Mouse (Mus musculus): ENCODE data around the gene Trpc4. TPM values are rescaled to one million over a fixed set of nuclear protein-coding genes. Genes with fewer than 3 reads are reported as not detected.

Trpc4 gene
- polyA plus RNA-seq, 1 experiment: not detected

DNA sequence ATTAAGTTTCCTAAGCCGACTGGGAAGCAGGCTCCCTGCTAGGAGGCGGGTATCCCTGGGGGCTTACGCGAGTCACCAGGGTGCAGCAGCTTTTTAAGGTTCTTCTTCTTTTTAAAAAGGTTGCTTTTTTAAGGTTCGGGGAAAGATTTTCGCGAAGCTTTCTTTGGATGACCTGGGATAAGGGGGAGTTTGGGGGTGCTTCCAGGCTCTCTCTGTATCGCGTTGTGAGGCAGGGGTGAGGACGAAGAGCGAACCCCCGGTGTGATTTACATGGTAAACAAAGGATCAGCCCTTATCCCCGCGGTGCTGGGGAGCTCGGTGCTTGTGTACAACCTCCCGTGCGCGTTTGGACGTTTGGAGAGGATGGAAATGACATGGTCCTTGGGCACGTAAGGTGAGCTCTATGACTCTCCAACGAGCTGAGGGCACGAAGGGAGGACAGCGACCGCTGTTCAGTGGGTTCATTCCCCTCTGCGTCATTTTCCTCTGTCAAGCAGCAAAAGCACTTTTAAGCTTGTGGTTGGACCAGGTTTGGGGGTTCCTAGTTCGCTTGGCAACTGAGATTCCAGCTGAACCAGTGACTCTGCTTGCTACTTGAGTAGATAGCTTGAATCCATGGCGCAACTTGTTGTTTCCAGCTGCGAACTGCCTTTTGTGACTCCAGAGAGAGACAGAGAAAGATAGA, 623 bp downstream of the Trpc4 start:
- Histone ChIP-seq H3K27ac (ENCODE audit: insufficient read depth, low read length) (no peak overlapping the region), H3K4me1 (ENCODE audit: control insufficient read depth, insufficient read depth, low read length) (peaks cover 2% of the 10 kb centered on the region), H3K9ac (ENCODE audit: low read depth, poor library complexity, severe bottlenecking) (no peak overlapping the region; the same call in 1 of the 2 replicates)

DNA sequence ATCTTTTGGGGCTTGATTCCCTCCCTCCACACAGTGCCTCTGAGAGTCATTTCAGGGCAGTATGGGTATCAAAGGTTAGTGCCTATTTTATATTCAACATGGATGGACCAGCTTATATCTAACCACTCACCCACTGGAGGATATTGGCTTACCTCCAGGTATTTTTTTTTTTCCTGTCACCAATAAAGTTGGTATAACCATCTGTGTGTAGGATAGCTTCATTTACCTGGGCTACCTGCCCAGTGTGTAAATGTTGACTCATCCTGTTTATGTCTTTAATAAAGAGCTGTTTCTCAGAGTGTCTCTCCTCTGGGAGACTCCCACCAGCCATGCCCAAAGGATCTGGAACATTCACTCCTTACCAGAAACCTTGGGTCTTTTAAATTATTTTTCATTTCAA, 14.9 kb downstream of the Trpc4 start:
- Histone ChIP-seq H3K27ac (ENCODE audit: insufficient read depth, low read length) (no peak overlapping the region), H3K36me3 (ENCODE audit: control insufficient read depth, insufficient read depth, low read length, poor library complexity, severe bottlenecking) (no peaks in the 10 kb centered on the region), H3K27me3 (ENCODE audit: control insufficient read depth, insufficient read depth, low read length, poor library complexity, severe bottlenecking) (no peaks in the 10 kb centered on the region), H3K4me3 (ENCODE audit: low read depth, low read length) (no peak overlapping the region), H3K9ac (ENCODE audit: low read depth, poor library complexity, severe bottlenecking) (no peak overlapping the region), H3K4me1 (ENCODE audit: control insufficient read depth, insufficient read depth, low read length) (no peaks in the 10 kb centered on the region), H3K9me3 (replicated peaks; ENCODE audit: control insufficient read depth, insufficient read depth, low read length, poor library complexity, severe bottlenecking) (no peaks in the 10 kb centered on the region)
- TF ChIP-seq CTCF (IDR thresholded peaks at IDR 0.05; ENCODE audit: low read depth, low read length) (no peak), EP300 (IDR thresholded peaks at IDR 0.05; ENCODE audit: insufficient read depth, low read depth, low read length) (no peak)

More for the DNA sequence above, 623 bp downstream of the Trpc4 start:
- no peak for TF ChIP-seq POLR2A (IDR thresholded peaks at IDR 0.05; ENCODE audit: insufficient read depth, low read length)
- no peak for TF ChIP-seq EP300 (IDR thresholded peaks at IDR 0.05; ENCODE audit: insufficient read depth, low read depth, low read length)
- TF ChIP-seq CTCF (IDR thresholded peaks at IDR 0.05; ENCODE audit: low read depth, low read length): no peak
- Histone ChIP-seq H3K36me3 (ENCODE audit: control insufficient read depth, insufficient read depth, low read length, poor library complexity, severe bottlenecking) (no peaks in the 10 kb centered on the region), H3K4me3 (ENCODE audit: low read depth, low read length) (peak overlapping the region; percentile 53), H3K27me3 (ENCODE audit: control insufficient read depth, insufficient read depth, low read length, poor library complexity, severe bottlenecking) (peaks cover 2% of the 10 kb centered on the region; the same call in 1 of the 2 replicates), H3K9me3 (replicated peaks; ENCODE audit: control insufficient read depth, insufficient read depth, low read length, poor library complexity, severe bottlenecking) (no peaks in the 10 kb centered on the region)

DNA sequence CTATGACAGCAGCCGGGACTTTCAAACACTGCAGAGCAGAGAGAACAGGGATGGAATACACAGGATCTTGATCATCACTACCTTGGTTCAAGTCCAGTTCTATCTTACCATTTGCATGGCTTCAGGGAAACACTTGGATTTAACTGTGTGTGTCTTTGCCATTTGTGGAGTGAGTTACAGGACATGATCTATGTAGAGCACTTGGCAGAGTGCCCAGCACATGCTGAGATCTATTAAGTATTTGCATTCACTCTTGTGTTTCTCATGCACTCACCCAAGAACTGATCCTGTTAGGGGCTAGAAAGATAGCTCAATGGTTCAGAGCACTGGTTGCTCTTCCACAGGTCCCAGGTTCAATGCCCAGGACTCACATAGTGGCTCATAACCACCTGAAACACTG, 21.5 kb downstream of the Trpc4 start:
- Histone ChIP-seq H3K36me3 (ENCODE audit: control insufficient read depth, insufficient read depth, low read length, poor library complexity, severe bottlenecking) (no peaks in the 10 kb centered on the region), H3K27me3 (ENCODE audit: control insufficient read depth, insufficient read depth, low read length, poor library complexity, severe bottlenecking) (no peaks in the 10 kb centered on the region), H3K4me1 (ENCODE audit: control insufficient read depth, insufficient read depth, low read length) (no peaks in the 10 kb centered on the region), H3K4me3 (ENCODE audit: low read depth, low read length) (no peak overlapping the region), H3K27ac (ENCODE audit: insufficient read depth, low read length) (no peak overlapping the region), H3K9ac (ENCODE audit: low read depth, poor library complexity, severe bottlenecking) (no peak overlapping the region), H3K9me3 (replicated peaks; ENCODE audit: control insufficient read depth, insufficient read depth, low read length, poor library complexity, severe bottlenecking) (no peaks in the 10 kb centered on the region)
- no peak for TF ChIP-seq POLR2A (IDR thresholded peaks at IDR 0.05; ENCODE audit: insufficient read depth, low read length)
- TF ChIP-seq CTCF (IDR thresholded peaks at IDR 0.05; ENCODE audit: low read depth, low read length): no peak
- no peak for TF ChIP-seq EP300 (IDR thresholded peaks at IDR 0.05; ENCODE audit: insufficient read depth, low read depth, low read length)

DNA sequence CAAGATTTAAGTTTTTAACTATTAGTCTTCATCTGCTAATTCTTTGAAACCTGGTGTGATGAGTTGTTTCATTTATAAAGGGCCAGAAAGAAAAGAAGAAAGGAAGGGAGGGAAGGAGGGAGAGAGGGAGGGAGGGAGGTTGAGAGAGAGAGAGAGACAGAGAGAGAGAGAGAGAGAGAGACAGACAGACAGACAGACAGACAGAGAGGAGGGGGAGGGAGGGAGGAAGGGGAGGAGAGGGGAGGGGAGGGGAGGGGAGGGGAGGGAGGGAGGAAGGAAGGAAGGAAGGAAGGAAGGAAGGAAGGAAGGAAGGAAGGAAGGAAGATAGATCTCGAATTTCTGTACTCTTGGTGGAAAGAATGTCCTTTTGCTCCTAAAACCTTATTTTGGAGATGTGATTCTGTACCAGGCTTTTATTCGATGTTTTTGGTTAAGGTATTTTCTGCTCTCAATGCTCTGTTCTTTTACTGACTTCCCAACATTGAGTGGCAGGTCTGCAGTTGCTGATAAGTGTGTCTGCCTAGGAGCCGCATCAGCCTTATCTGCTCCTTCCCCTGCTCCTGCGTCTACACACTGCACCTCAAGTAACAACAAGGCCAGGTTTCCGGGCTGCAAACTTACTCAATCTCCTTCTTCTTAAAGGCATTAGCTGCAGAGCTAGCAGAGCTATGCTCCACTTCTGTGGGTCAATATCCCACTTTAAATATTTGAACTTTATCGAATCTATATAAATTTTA, 35.3 kb downstream of the Trpc4 start:
- no peaks in the 10 kb centered on the region for H3K27me3 ChIP-seq (ENCODE audit: control insufficient read depth, insufficient read depth, low read length, poor library complexity, severe bottlenecking)
- no peak overlapping the region for H3K4me3 ChIP-seq (ENCODE audit: low read depth, low read length)
- no peak overlapping the region for H3K9ac ChIP-seq (ENCODE audit: low read depth, poor library complexity, severe bottlenecking)
- TF ChIP-seq CTCF (IDR thresholded peaks at IDR 0.05; ENCODE audit: low read depth, low read length): no peak
- TF ChIP-seq EP300 (IDR thresholded peaks at IDR 0.05; ENCODE audit: insufficient read depth, low read depth, low read length): no peak
- TF ChIP-seq POLR2A (IDR thresholded peaks at IDR 0.05; ENCODE audit: insufficient read depth, low read length): no peak
- no peaks in the 10 kb centered on the region for H3K36me3 ChIP-seq (ENCODE audit: control insufficient read depth, insufficient read depth, low read length, poor library complexity, severe bottlenecking)
- H3K27ac ChIP-seq (ENCODE audit: insufficient read depth, low read length): no peak overlapping the region
- no peaks in the 10 kb centered on the region for H3K4me1 ChIP-seq (ENCODE audit: control insufficient read depth, insufficient read depth, low read length)
- no peaks in the 10 kb centered on the region for H3K9me3 ChIP-seq (replicated peaks; ENCODE audit: control insufficient read depth, insufficient read depth, low read length, poor library complexity, severe bottlenecking)

DNA sequence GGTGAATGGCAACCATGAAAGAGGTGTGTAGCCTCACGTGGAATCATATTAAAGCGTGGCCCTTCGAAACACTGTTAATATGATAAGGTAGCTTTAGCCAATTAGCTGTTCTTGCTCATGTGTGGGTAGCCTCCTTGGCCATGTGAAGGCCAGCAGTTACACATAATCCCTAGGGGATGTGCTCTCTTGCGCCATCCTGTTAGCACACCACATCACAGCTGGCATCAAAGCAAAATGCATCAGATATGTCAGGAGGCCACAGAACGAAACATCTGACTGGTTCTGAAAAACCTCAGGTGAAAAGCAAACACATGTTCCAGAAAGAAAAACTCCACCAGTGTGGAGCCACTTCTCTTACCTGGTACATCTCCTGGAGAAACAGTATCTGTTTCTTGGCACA, 45.4 kb downstream of the Trpc4 start:
- H3K27ac ChIP-seq (ENCODE audit: insufficient read depth, low read length): no peak overlapping the region
- H3K9me3 ChIP-seq (replicated peaks; ENCODE audit: control insufficient read depth, insufficient read depth, low read length, poor library complexity, severe bottlenecking): no peaks in the 10 kb centered on the region
- no peak overlapping the region for H3K9ac ChIP-seq (ENCODE audit: low read depth, poor library complexity, severe bottlenecking)
- TF ChIP-seq EP300 (IDR thresholded peaks at IDR 0.05; ENCODE audit: insufficient read depth, low read depth, low read length) (no peak), CTCF (IDR thresholded peaks at IDR 0.05; ENCODE audit: low read depth, low read length) (no peak), POLR2A (IDR thresholded peaks at IDR 0.05; ENCODE audit: insufficient read depth, low read length) (no peak)
- H3K4me1 ChIP-seq (ENCODE audit: control insufficient read depth, insufficient read depth, low read length): no peaks in the 10 kb centered on the region
- H3K36me3 ChIP-seq (ENCODE audit: control insufficient read depth, insufficient read depth, low read length, poor library complexity, severe bottlenecking): no peaks in the 10 kb centered on the region
- H3K4me3 ChIP-seq (ENCODE audit: low read depth, low read length): no peak overlapping the region
- H3K27me3 ChIP-seq (ENCODE audit: control insufficient read depth, insufficient read depth, low read length, poor library complexity, severe bottlenecking): no peaks in the 10 kb centered on the region

DNA sequence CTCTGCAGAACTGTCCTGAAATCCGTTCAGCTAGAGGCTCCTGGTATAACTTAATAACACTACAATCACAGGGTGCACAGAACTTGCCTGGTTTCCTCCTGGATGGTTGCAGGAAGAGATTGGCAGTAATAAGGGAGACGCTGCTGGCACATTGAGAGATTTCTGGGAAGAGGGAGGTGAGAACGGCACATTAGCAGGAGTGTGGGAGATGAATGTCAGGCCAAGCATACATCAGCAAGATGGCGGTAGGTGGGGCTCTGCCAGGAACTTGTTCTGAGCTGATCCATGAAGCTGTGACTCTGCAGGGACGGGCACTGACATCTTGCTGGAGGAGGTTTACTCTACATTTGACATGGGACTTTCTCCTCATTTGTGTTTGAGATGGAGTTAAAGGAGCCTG, 48.6 kb downstream of the Trpc4 start:
- Histone ChIP-seq H3K9ac (ENCODE audit: low read depth, poor library complexity, severe bottlenecking) (no peak overlapping the region), H3K9me3 (replicated peaks; ENCODE audit: control insufficient read depth, insufficient read depth, low read length, poor library complexity, severe bottlenecking) (no peaks in the 10 kb centered on the region), H3K27me3 (ENCODE audit: control insufficient read depth, insufficient read depth, low read length, poor library complexity, severe bottlenecking) (no peaks in the 10 kb centered on the region), H3K27ac (ENCODE audit: insufficient read depth, low read length) (no peak overlapping the region), H3K4me1 (ENCODE audit: control insufficient read depth, insufficient read depth, low read length) (no peaks in the 10 kb centered on the region), H3K36me3 (ENCODE audit: control insufficient read depth, insufficient read depth, low read length, poor library complexity, severe bottlenecking) (no peaks in the 10 kb centered on the region), H3K4me3 (ENCODE audit: low read depth, low read length) (no peak overlapping the region)
- TF ChIP-seq CTCF (IDR thresholded peaks at IDR 0.05; ENCODE audit: low read depth, low read length) (no peak), POLR2A (IDR thresholded peaks at IDR 0.05; ENCODE audit: insufficient read depth, low read length) (no peak), EP300 (IDR thresholded peaks at IDR 0.05; ENCODE audit: insufficient read depth, low read depth, low read length) (no peak)
